Mouse (Mus musculus): ENCODE measurements around the gene Duxf3. TPM values are rescaled to one million over a fixed set of nuclear protein-coding genes. Genes with fewer than 3 reads are reported as not detected.

Gene Duxf3
- total RNA-seq, 2 experiments from 2014 or later = not detected

- DNase-seq (ENCODE audit: extremely low spot score in 1 of 2, low spot score in 2 of 2) = no peak
- H3K4me3 ChIP-seq = no peak overlapping the region
- TF ChIP-seq CTCF (IDR thresholded peaks at IDR 0.05) = no peak
- intact Hi-C loops (cut with DNase I) = loop anchor here (1.0 kb wide), 1 partner anchor 776 kb away; no protein-coding TSS in a partner anchor
- H3K27ac ChIP-seq = no peak overlapping the region
Measured at GRCm38 (mm10) chr10:58211213-58211612, 21.3 kb downstream of the Duxf3 start.

- Histone ChIP-seq H3K27ac (no peak overlapping the region), H3K4me3 (no peak overlapping the region)
- intact Hi-C loops (cut with DNase I) = loop anchor here (1.0 kb wide), 1 partner anchor 769 kb away; no protein-coding TSS in a partner anchor
- TF ChIP-seq CTCF (IDR thresholded peaks at IDR 0.05) = no peak
- no peak for DNase-seq (ENCODE audit: extremely low spot score in 1 of 2, low spot score in 2 of 2)
Measured at GRCm38 (mm10) chr10:58210514-58210913, 22.0 kb downstream of the Duxf3 start.

DNA sequence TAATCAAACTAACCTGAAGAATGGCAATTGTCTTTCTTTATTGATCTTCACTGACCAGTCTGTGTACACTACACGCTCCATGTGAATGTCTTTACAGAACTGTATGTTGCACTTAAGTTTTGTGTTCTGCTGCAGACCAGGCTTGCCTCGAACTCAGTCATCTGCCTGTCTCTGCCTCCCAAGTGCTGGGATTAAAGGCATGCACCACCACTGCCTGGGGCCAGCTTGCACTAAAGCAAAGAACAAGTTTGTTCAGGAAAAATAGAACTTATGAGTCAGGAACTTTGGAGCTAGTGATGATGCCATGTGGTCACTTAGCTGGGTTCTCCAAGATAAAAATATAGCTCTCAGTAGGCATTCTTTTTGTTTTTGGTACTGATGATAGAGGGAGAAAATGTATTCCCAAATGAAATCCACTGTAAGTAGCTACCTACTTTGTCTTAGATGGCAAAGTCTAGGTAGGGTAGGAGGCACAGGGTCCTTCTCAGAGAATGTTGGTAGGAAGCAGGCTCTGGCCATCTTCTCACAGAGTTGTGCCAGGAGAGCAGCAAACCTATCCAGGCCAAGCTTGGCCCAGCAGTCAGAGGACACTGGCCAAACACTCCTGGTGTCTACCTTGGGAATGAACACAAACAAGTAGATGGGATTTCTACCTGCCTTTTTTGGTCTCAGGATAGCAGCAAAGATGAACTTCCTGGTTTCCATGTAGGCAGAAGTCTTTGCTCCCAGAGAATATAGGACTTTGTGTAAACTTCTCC, 22.6 kb downstream of the Duxf3 start:
- no peak overlapping the region for H3K27ac ChIP-seq
- intact Hi-C loops (cut with DNase I) = loop anchor here (1.0 kb wide), 1 partner anchor 769 kb away; no protein-coding TSS in a partner anchor
- TF ChIP-seq CTCF (IDR thresholded peaks at IDR 0.05) = no peak
- DNase-seq (ENCODE audit: extremely low spot score in 1 of 2, low spot score in 2 of 2) = no peak
- H3K4me3 ChIP-seq = no peak overlapping the region

DNA sequence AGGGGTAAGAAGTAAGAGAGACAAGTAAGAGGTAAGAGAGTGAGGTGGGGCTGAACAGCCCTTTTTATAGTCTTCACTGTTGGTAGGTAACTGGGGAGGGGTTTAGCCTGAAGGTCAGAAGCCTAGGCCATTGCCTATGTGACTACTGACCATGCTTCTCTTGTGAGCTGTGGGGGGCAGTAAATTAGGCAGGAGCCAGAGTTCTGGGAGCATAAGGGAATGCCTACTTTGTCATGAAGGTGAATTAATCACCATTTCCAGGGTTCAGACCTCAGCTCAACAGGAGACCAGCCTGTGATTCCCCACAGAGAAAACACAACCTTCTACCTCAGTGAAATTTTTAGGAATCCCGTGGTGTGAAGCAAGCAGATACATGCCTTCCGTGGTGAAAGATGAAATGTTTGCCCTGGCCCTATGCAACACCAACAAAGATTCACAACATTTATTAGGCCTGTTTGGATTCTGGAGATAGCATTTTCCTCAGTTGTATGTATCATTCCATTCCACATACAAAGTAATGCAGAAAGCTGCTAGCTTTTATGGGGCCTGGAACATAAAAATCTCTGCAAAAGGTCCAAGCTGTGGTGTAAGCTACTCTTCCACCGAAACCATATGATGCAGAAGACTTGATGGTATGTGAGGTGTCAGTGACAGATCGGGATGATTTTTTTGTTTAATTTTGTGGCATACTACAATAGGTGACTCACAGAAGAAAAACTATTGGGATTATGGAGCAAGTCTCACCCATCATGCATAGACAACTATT, 25.7 kb downstream of the Duxf3 start:
- no peak for TF ChIP-seq CTCF (IDR thresholded peaks at IDR 0.05)

GRCm38 (mm10) chr10:58205986-58206385, 26.5 kb downstream of the Duxf3 start:
- no peak for DNase-seq (ENCODE audit: extremely low spot score in 1 of 2, low spot score in 2 of 2)
- Histone ChIP-seq H3K27ac (no peak overlapping the region), H3K4me3 (no peak overlapping the region)
- no peak for TF ChIP-seq CTCF (IDR thresholded peaks at IDR 0.05)
- intact Hi-C loops (cut with DNase I) = no loop called here

More for the DNA sequence above, 25.7 kb downstream of the Duxf3 start:
- Histone ChIP-seq H3K27ac (no peak overlapping the region), H3K4me3 (no peak overlapping the region)
- intact Hi-C loops (cut with DNase I) = no loop called here
- DNase-seq (ENCODE audit: extremely low spot score in 1 of 2, low spot score in 2 of 2) = no peak

Other genes with a start within 250 kb of the Duxf3 start
- not detected for gene AW822073, start 7.7 kb downstream of the Duxf3 start, total RNA-seq (2021)
- not detected for gene Gm4981, start 4.0 kb upstream of the Duxf3 start, total RNA-seq (2021)
- gene Gcc2, start 22.8 kb upstream of the Duxf3 start, total RNA-seq (2021) = 100 to 1,000 TPM in 1 of 2 experiments, 10 to 100 TPM in 1; 86.5 to 104 TPM
- 10 to 100 TPM; 22.4 to 22.8 TPM for gene Lims1, start 90.8 kb upstream of the Duxf3 start, total RNA-seq (2021)
- gene Ranbp2, start 214.2 kb upstream of the Duxf3 start, total RNA-seq (2021) = 10 to 100 TPM; 92.3 to 96.3 TPM

Data from left cerebral cortex, adult 2 months (tissue).